Mouse (Mus musculus) CD4-positive, CD25-positive, alpha-beta regulatory T cell, adult 2 months (primary cell): ENCODE data around the gene Nptxr.
"Not testable (repeated sequence)": the region's sequence is repeated elsewhere in the genome, so short reads cannot be mapped to it uniquely, and the experiment has no call there.

Experiments
- DNase-seq: peaks from one replicate; pipeline ENCODE4 v3.0.0-alpha.2; 2012; ENCODE audit warnings: low read depth, low spot score

The Nptxr gene

GRCm38 (mm10) chr15:79822265-79823199 lies 18.0 kb upstream of the Nptxr start:
- DNase-seq, result no peak

- peak; percentile 46 for DNase-seq
Measured at GRCm38 (mm10) chr15:79818325-79818724, 13.8 kb upstream of the Nptxr start.

- DNase-seq, result no peak
Measured at GRCm38 (mm10) chr15:79813666-79814258, 9.2 kb upstream of the Nptxr start.

GRCm38 (mm10) chr15:79812840-79813239 lies 8.3 kb upstream of the Nptxr start:
- not testable (repeated sequence) for DNase-seq

GRCm38 (mm10) chr15:79810997-79811396 lies 6.4 kb upstream of the Nptxr start:
- DNase-seq, result no peak

- DNase-seq, result no peak
Measured at GRCm38 (mm10) chr15:79810061-79810460, 5.5 kb upstream of the Nptxr start.

- DNase-seq, result no peak
Measured at GRCm38 (mm10) chr15:79808658-79809057, 4.1 kb upstream of the Nptxr start.

GRCm38 (mm10) chr15:79808114-79808513 lies 3.5 kb upstream of the Nptxr start:
- peak; percentile 80 for DNase-seq

GRCm38 (mm10) chr15:79807050-79807449 lies 2.5 kb upstream of the Nptxr start:
- DNase-seq, result no peak

- no peak for DNase-seq
Measured at GRCm38 (mm10) chr15:79805246-79805645, 680 bp upstream of the Nptxr start.

- DNase-seq, result peak; percentile 53
Measured at GRCm38 (mm10) chr15:79803533-79804351, 824 bp downstream of the Nptxr start.

- DNase-seq, result no peak
Measured at GRCm38 (mm10) chr15:79802304-79802703, 2.3 kb downstream of the Nptxr start.

GRCm38 (mm10) chr15:79801646-79802045 lies 2.9 kb downstream of the Nptxr start:
- DNase-seq, result no peak

- DNase-seq, result no peak
Measured at GRCm38 (mm10) chr15:79800701-79801100, 3.9 kb downstream of the Nptxr start.

- DNase-seq, result no peak
Measured at GRCm38 (mm10) chr15:79798591-79798990, 6.0 kb downstream of the Nptxr start.

GRCm38 (mm10) chr15:79797680-79798079 lies 6.9 kb downstream of the Nptxr start:
- DNase-seq, result no peak

- DNase-seq, result no peak
Measured at GRCm38 (mm10) chr15:79797096-79797495, 7.5 kb downstream of the Nptxr start.

- DNase-seq, result no peak
Measured at GRCm38 (mm10) chr15:79796256-79796655, 8.3 kb downstream of the Nptxr start.

- no peak for DNase-seq
Measured at GRCm38 (mm10) chr15:79794173-79794572, 10.4 kb downstream of the Nptxr start.

- no peak for DNase-seq
Measured at GRCm38 (mm10) chr15:79793076-79793475, 11.5 kb downstream of the Nptxr start.

- no peak for DNase-seq
Measured at GRCm38 (mm10) chr15:79792455-79792854, 12.1 kb downstream of the Nptxr start.

- peak; percentile 75 for DNase-seq
Measured at GRCm38 (mm10) chr15:79791502-79791901, 13.1 kb downstream of the Nptxr start.
